Mouse (Mus musculus) heart, adult 2 months (tissue): ENCODE results near the gene Gas6. TPM values are rescaled to one million over a fixed set of nuclear protein-coding genes. Genes with fewer than 3 reads are reported as not detected.

Source experiments
- DNase-seq, 2 experiments: peaks; one replicate each; pipeline ENCODE4 v3.0.0; 2021
- H3K27ac ChIP-seq: fragments of 200-600 bp; 2 replicates; pipeline ENCODE4 v1.8.1; 2022
- H3K27me3 ChIP-seq: fragments of 200-500 bp; 2 replicates; pipeline ENCODE4 v1.6.1; 2012; ENCODE audit warnings: mild to moderate bottlenecking, low read length, inconsistent platforms, mixed read lengths; ENCODE audit not compliant: control insufficient read depth, insufficient read depth
- H3K36me3 ChIP-seq: fragments of 200-500 bp; 2 replicates; pipeline ENCODE4 v1.6.1; 2012; ENCODE audit warnings: low read length, inconsistent platforms; ENCODE audit not compliant: control insufficient read depth, insufficient read depth
- H3K4me1 ChIP-seq: fragments of 200-500 bp; 2 replicates; pipeline ENCODE4 v1.6.1; 2011; ENCODE audit warnings: low read length; ENCODE audit not compliant: control insufficient read depth, insufficient read depth
- H3K4me3 ChIP-seq: fragments of 200-600 bp; 2 replicates; pipeline ENCODE4 v1.8.1; 2022
- H3K79me2 ChIP-seq: fragments of 200-500 bp; replicated peaks from 2 replicates; pipeline ENCODE4 v1.6.1; 2012; ENCODE audit warnings: mild to moderate bottlenecking, inconsistent platforms, low read length, moderate library complexity, mixed read lengths; ENCODE audit not compliant: control insufficient read depth, insufficient read depth
- H3K9ac ChIP-seq: fragments of 200-500 bp; 2 replicates; pipeline ENCODE4 v1.6.1; 2012; ENCODE audit warnings: low read depth, mild to moderate bottlenecking, control low read depth, inconsistent platforms, low read length, mixed read lengths
- CTCF ChIP-seq: fragments of 200-600 bp; IDR thresholded peaks from 2 replicates; pipeline ENCODE4 v1.8.1; 2022; ENCODE audit warnings: antibody characterized with exemption, mild to moderate bottlenecking, moderate library complexity
- EP300 ChIP-seq: fragments of 200-500 bp; IDR thresholded peaks from 2 replicates; pipeline ENCODE4 v1.6.1; 2011; ENCODE audit warnings: low read depth, low read length, control low read depth; ENCODE audit not compliant: insufficient read depth
- POLR2A ChIP-seq: fragments of 200-500 bp; IDR thresholded peaks from 2 replicates; pipeline ENCODE4 v1.6.1; 2011; ENCODE audit warnings: mild to moderate bottlenecking, low read depth, low read length, control low read depth; ENCODE audit not compliant: insufficient read depth
- WGBS: fragments of 180-500 bp; shearing (Covaris S2); methylation state at CpG from one replicate; pipeline ENCODE4 v1.1.7; 2018; 5-methylcytosine and 5-hydroxymethylcytosine counted together
- intact Hi-C: fragments of 180-260 bp; cut with DNase I; formaldehyde crosslinking; loops from one replicate; pipeline ENCODE4 v1.15.1; 2025
- polyA plus RNA-seq: library from polyadenylated mRNA; depleted of rRNA; stranded (reverse); fragments of >200 nt; gene quantifications from 2 replicates; pipeline ENCODE4 v1.2.3, GENCODE M21; 2012
- total RNA-seq, 2 experiments: library from RNA; stranded (reverse); gene quantifications; 2 replicates each; pipeline ENCODE4 v1.2.3; 2021

Gas6 gene
- total and polyA plus RNA-seq, 3 experiments: 114 to 133 (median 129) TPM

- no peaks in the 10 kb centered on the region for H3K27me3 ChIP-seq
- WGBS: 64% methylated on average over 7 of the region's 7 CpGs
- H3K36me3 ChIP-seq: no peaks in the 10 kb centered on the region
- no peak for DNase-seq
- intact Hi-C loops: no loop called here
- peaks cover 6% of the 10 kb centered on the region for H3K4me1 ChIP-seq
- TF ChIP-seq POLR2A (no peak), EP300 (no peak), CTCF (no peak)
- H3K27ac ChIP-seq: no peak overlapping the region
- no peaks in the 10 kb centered on the region for H3K79me2 ChIP-seq
- no peak overlapping the region for H3K9ac ChIP-seq
- no peak overlapping the region for H3K4me3 ChIP-seq
Observed at GRCm38 (mm10) chr8:13465324-13465723, 29.0 kb downstream of the Gas6 start.

GRCm38 (mm10) chr8:13462392-13462791, 31.9 kb downstream of the Gas6 start:
- no peak for TF ChIP-seq POLR2A
- no peak for TF ChIP-seq CTCF
- no peak for TF ChIP-seq EP300
- 29% methylated on average over 10 of the region's 10 CpGs for WGBS
- H3K36me3 ChIP-seq: no peaks in the 10 kb centered on the region
- no peak overlapping the region for H3K4me3 ChIP-seq
- intact Hi-C loops: loop anchor here (1.0 kb wide), 1 partner anchor 51 kb away; no protein-coding TSS in a partner anchor
- no peaks in the 10 kb centered on the region for H3K79me2 ChIP-seq
- peak; percentile 63 to 69 for DNase-seq
- H3K9ac ChIP-seq: no peak overlapping the region
- H3K27me3 ChIP-seq: no peaks in the 10 kb centered on the region
- peak overlapping the region; percentile 33; the same call in 1 of the 2 replicates for H3K27ac ChIP-seq
- H3K4me1 ChIP-seq: peaks cover 6% of the 10 kb centered on the region

GRCm38 (mm10) chr8:13461843-13462242, 32.4 kb downstream of the Gas6 start:
- 40% methylated on average over 4 of the region's 4 CpGs for WGBS
- peak; percentile 73 to 85 for DNase-seq
- H3K27me3 ChIP-seq: no peaks in the 10 kb centered on the region
- peaks cover 6% of the 10 kb centered on the region for H3K4me1 ChIP-seq
- no peak overlapping the region for H3K4me3 ChIP-seq
- intact Hi-C loops: loop anchor here (1.0 kb wide), 1 partner anchor 51 kb away; no protein-coding TSS in a partner anchor
- H3K36me3 ChIP-seq: no peaks in the 10 kb centered on the region
- H3K79me2 ChIP-seq: no peaks in the 10 kb centered on the region
- peak; percentile 91 for TF ChIP-seq CTCF
- TF ChIP-seq EP300: peak; percentile 56; the same call in 1 of the 2 replicates
- no peak for TF ChIP-seq POLR2A
- H3K27ac ChIP-seq: peak overlapping the region; percentile 33
- H3K9ac ChIP-seq: no peak overlapping the region

- Histone ChIP-seq H3K9ac (no peak overlapping the region), H3K4me3 (no peak overlapping the region), H3K27ac (no peak overlapping the region; the same call in none of the 2 replicates), H3K36me3 (no peaks in the 10 kb centered on the region), H3K79me2 (no peaks in the 10 kb centered on the region), H3K4me1 (peaks cover 6% of the 10 kb centered on the region), H3K27me3 (no peaks in the 10 kb centered on the region)
- DNase-seq: no peak
- TF ChIP-seq EP300 (no peak), POLR2A (no peak), CTCF (no peak)
- 66% methylated on average over 17 of the region's 17 CpGs for WGBS
- intact Hi-C loops: no loop called here
Observed at GRCm38 (mm10) chr8:13461085-13461765, 33.1 kb downstream of the Gas6 start.

- Histone ChIP-seq H3K27me3 (no peaks in the 10 kb centered on the region), H3K4me3 (no peak overlapping the region), H3K79me2 (no peaks in the 10 kb centered on the region), H3K27ac (no peak overlapping the region), H3K4me1 (peaks cover 6% of the 10 kb centered on the region), H3K9ac (no peak overlapping the region), H3K36me3 (no peaks in the 10 kb centered on the region)
- WGBS: 64% methylated on average over 4 of the region's 4 CpGs
- DNase-seq: peak in 1 of 2 experiments; percentile 41
- intact Hi-C loops: no loop called here
- TF ChIP-seq EP300: no peak
- TF ChIP-seq POLR2A: no peak
- TF ChIP-seq CTCF: no peak
Observed at GRCm38 (mm10) chr8:13459431-13459830, 34.9 kb downstream of the Gas6 start.

GRCm38 (mm10) chr8:13455295-13455694, 39.0 kb downstream of the Gas6 start:
- Histone ChIP-seq H3K9ac (no peak overlapping the region), H3K27me3 (no peaks in the 10 kb centered on the region), H3K4me3 (no peak overlapping the region), H3K36me3 (no peaks in the 10 kb centered on the region), H3K27ac (no peak overlapping the region), H3K4me1 (no peaks in the 10 kb centered on the region), H3K79me2 (no peaks in the 10 kb centered on the region)
- DNase-seq: peak; percentile 66 to 76
- no peak for TF ChIP-seq POLR2A
- peak; percentile 75 for TF ChIP-seq EP300
- peak; percentile 92 for TF ChIP-seq CTCF
- WGBS: 15% methylated on average over 2 of the region's 2 CpGs
- intact Hi-C loops: loop anchor here (1.0 kb wide), 2 partner anchors 93 to 298 kb away; no protein-coding TSS in a partner anchor
